Mouse (Mus musculus) liver, embryonic 13.5 days (tissue): ENCODE data around the gene Tcp10a. TPM values are rescaled to one million over a fixed set of nuclear protein-coding genes. Genes with fewer than 3 reads are reported as not detected.
"Not testable (repeated sequence)": the region's sequence is repeated elsewhere in the genome, so short reads cannot be mapped to it uniquely, and the experiment has no call there.

ENCODE experiments used
- ATAC-seq: fragments of 200-750 bp; cut with Nextera tagmentation; 2 replicates; pipeline ENCODE4 v1.8.0; 2017; ENCODE audit warnings: low read depth, mild to moderate bottlenecking, moderate number of reproducible peaks, moderate library complexity
- DNase-seq: peaks from one replicate; pipeline ENCODE4 v3.0.0; 2022
- H3K27ac ChIP-seq: fragments of 300-500 bp; sonication (generic); 2 replicates; pipeline ENCODE4 v1.5.1; 2015; ENCODE audit warnings: moderate library complexity, mild to moderate bottlenecking, inconsistent platforms
- H3K27me3 ChIP-seq: fragments of 300-500 bp; sonication (generic); 2 replicates; pipeline ENCODE4 v1.6.1; 2015; ENCODE audit warnings: mild to moderate bottlenecking, inconsistent platforms
- H3K36me3 ChIP-seq: fragments of 300-500 bp; sonication (generic); 2 replicates; pipeline ENCODE4 v1.6.1; 2015; ENCODE audit warnings: mild to moderate bottlenecking, inconsistent platforms
- H3K4me1 ChIP-seq: fragments of 300-500 bp; sonication (generic); replicated peaks from 2 replicates; pipeline ENCODE4 v1.6.1; 2015; ENCODE audit warnings: inconsistent platforms
- H3K4me2 ChIP-seq: fragments of 300-500 bp; sonication (generic); 2 replicates; pipeline ENCODE4 v1.6.1; 2015; ENCODE audit warnings: inconsistent platforms, mild to moderate bottlenecking, moderate library complexity
- H3K4me3 ChIP-seq: fragments of 300-500 bp; sonication (generic); replicated peaks from 2 replicates; pipeline ENCODE4 v1.5.1; 2015; ENCODE audit warnings: mild to moderate bottlenecking, inconsistent platforms
- H3K9ac ChIP-seq: fragments of 300-500 bp; sonication (generic); 2 replicates; pipeline ENCODE4 v1.6.1; 2015; ENCODE audit warnings: mild to moderate bottlenecking, inconsistent platforms
- H3K9me3 ChIP-seq: fragments of 300-500 bp; sonication (generic); replicated peaks from 2 replicates; pipeline ENCODE4 v1.6.1; 2016; ENCODE audit warnings: inconsistent platforms
- whole genome bisulfite sequencing: fragments of 180-500 bp; shearing (Covaris S2); methylation state at CpG from one replicate; pipeline ENCODE4 v1.1.7; 2015; ENCODE audit not compliant: insufficient replicate concordance; 5-methylcytosine and 5-hydroxymethylcytosine counted together
- polyA plus RNA-seq: library from polyadenylated mRNA; unstranded; fragments of >200 nt; fragmentation: Nextera tagmentation; extraction: Ambion mirVana; gene quantifications from 2 replicates; pipeline ENCODE4 v1.2.1, GENCODE M21; 2015

Gene Tcp10a
- polyA plus RNA-seq: not detected in 2 replicates

DNA sequence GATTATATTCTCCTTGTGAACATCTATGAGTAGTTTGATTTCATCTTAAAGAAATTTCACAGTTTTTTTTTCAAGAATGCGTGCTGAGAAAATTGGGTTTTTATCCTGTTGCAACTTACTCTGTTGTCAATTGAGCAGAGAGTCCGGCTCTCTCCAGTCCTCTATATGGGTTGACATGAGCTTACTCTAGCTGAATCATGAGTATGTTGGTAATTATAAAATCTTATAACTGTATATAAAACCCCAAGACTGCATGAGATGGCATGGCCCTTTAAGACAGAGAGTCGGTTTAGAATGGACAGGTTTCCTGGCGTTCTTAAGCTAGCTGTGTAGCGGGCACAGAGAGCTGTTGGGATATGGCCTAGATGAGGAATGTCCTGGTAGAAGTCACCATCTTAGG, at the start of gene Tcp10a:
TSS of gene Tcp10a (plus strand) at position 301 of the 400 bp plus-strand sequence.
- WGBS: 69% methylated on average over 5 of the region's 5 CpGs

DNA sequence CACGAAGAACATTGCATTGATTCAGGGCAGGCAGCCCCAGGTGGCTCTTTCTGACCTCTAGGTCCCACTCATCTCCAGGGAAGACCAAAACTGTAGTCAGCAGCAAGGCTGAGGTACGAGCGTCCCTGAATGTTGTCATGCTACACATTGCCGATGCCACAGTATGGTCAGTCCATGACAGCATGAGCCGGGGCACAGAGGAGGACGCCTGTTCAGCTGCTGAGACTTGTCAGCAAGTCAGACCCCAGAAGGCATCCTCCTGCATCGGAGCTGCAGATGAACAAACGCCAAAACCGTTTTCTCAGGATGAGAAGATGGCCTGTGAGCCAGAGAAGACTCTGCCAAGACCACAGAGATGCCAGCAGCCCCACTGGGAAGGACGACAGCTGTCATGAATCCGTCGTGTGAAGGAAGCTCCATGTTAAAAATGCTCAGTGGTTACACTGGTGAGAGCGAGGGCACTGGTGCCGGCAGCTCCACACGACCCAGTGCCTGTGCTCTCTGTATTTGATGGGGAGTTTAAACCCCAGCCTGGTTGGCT, 45.7 kb upstream of the Tcp10a start:
- WGBS: 63% methylated on average over 15 of the region's 15 CpGs

More for the DNA sequence above, at the start of gene Tcp10a:
- H3K4me2 ChIP-seq, H3K27ac ChIP-seq, H3K4me3 ChIP-seq, H3K36me3 ChIP-seq, H3K9ac ChIP-seq, ATAC-seq, H3K27me3 ChIP-seq, H3K4me1 ChIP-seq, DNase-seq, H3K9me3 ChIP-seq: not testable (repeated sequence)

DNA sequence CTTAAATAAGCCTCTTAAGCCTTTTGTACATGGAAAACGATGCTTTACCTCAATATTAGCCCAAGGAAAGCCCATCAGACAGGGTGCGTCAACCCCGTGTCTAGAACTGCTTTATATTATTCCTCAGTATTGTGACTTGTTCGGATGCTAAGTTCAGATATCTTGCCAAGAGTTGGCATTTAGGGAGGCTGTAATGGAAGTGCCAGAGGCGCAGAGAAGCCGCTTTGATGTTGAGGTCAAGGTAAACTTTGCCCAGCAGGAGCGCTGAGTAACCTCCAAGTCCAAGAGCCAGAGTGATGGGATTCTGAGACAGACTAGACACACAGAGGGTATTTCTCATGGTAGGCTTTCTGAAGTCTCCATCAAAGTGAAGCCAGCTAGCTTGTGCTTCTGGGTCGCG, 45.2 kb upstream of the Tcp10a start:
- no peaks in the 10 kb centered on the region for H3K4me1 ChIP-seq
- H3K9ac ChIP-seq: no peak overlapping the region
- no peaks in the 10 kb centered on the region for H3K27me3 ChIP-seq
- 79% methylated on average over 9 of the region's 9 CpGs for WGBS
- no peak overlapping the region for H3K4me3 ChIP-seq
- H3K9me3 ChIP-seq: no peaks in the 10 kb centered on the region
- ATAC-seq: no peak
- no peak overlapping the region for H3K4me2 ChIP-seq
- H3K36me3 ChIP-seq: no peaks in the 10 kb centered on the region
- no peak for DNase-seq
- no peak overlapping the region for H3K27ac ChIP-seq

More for the DNA sequence above, 45.7 kb upstream of the Tcp10a start:
- Histone ChIP-seq H3K27ac (no peak overlapping the region), H3K9ac (no peak overlapping the region), H3K4me1 (no peaks in the 10 kb centered on the region), H3K27me3 (no peaks in the 10 kb centered on the region), H3K9me3 (no peaks in the 10 kb centered on the region), H3K4me2 (no peak overlapping the region), H3K4me3 (no peak overlapping the region), H3K36me3 (no peaks in the 10 kb centered on the region)
- DNase-seq (no peak), ATAC-seq (no peak)

DNA sequence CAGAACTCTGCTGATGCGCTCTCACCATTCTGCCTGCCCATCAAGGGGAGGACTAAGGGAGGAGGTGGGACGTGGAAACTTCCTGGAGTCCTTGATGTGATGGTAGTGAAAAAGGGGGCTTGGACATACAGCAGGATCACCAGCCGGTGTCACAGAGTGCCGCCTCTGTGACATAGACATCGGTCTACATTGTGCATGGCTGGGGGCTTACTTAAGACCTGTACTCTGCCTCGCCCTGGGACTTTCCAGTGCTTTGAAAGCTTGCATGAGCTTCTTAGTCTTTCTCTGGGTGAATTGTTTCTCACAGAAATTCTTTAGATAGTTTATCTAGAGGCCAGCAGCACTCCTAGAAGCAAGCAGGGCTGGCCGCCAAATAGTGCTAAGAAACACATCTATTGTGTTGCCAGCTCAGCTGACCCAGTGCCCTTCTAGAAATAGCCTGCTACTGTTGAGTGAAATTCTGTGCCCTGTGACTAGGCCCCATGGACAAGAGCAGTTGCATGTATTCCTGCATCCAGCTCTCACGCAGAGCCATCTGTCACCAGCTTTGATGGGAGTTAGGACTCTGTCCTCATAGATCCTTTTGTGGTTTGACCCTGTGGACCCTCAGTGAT, 40.0 kb upstream of the Tcp10a start:
- ATAC-seq (no peak), DNase-seq (no peak)
- Histone ChIP-seq H3K9me3 (no peaks in the 10 kb centered on the region), H3K27ac (no peak overlapping the region), H3K4me1 (no peaks in the 10 kb centered on the region), H3K4me2 (no peak overlapping the region), H3K9ac (no peak overlapping the region), H3K4me3 (no peak overlapping the region), H3K27me3 (no peaks in the 10 kb centered on the region), H3K36me3 (no peaks in the 10 kb centered on the region)
- WGBS: 74% methylated on average over 8 of the region's 8 CpGs

DNA sequence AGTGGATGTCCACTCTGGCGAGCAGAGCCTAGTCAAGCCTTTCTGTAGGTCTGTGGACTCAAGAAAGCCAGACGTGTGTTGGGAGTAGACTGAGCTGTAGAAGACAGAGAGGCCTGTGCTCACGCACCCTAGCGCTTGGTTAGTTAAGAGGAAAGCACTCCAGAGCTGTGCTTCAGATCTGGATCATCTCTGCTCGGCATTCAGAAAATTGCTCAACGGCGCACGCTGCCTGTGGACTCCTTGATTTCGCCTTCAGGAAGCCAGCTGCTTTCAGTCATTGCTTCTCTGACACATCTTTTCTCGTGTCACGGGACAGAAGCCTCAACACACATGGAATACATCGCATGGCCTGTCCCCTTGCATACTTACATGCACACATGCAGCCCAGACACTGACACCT, 39.2 kb upstream of the Tcp10a start:
- Histone ChIP-seq H3K9ac (no peak overlapping the region), H3K4me3 (no peak overlapping the region), H3K27ac (no peak overlapping the region), H3K27me3 (no peaks in the 10 kb centered on the region), H3K4me1 (no peaks in the 10 kb centered on the region), H3K9me3 (no peaks in the 10 kb centered on the region), H3K4me2 (no peak overlapping the region), H3K36me3 (no peaks in the 10 kb centered on the region)
- ATAC-seq (no peak), DNase-seq (no peak)
- 68% methylated on average over 12 of the region's 12 CpGs for WGBS

DNA sequence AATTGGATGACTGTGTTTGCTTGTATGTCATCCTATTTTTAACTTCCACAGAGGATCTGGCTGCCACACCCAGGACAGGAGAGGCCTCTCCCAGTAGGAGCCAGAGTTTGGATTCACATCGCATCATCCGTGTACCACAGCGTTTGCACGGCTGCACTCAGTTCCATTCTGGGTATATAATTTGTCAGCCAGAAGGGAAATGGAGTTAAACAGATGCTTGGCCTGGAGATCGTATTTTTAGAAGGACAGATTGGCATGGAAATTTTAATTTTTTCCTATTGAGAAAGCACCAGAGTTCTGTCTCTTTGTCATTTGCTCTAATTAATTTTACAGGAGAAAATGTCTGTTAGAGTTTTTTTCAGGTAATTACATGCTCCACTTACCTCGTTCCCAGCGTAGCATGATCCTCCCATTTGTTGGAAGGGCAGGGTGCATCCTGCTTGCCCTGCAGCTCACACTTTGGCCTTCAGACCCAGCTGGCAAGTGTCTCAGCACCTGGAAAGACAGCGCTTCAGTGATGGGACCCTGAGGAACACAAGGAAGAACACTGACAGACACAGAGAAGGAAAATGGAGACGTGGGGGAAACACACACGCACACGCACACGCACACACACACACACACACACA, 37.9 kb upstream of the Tcp10a start:
- H3K9me3 ChIP-seq: no peaks in the 10 kb centered on the region
- H3K9ac ChIP-seq: no peak overlapping the region
- no peaks in the 10 kb centered on the region for H3K4me1 ChIP-seq
- no peak overlapping the region for H3K4me3 ChIP-seq
- H3K4me2 ChIP-seq: no peak overlapping the region
- no peaks in the 10 kb centered on the region for H3K36me3 ChIP-seq
- ATAC-seq: no peak
- H3K27ac ChIP-seq: no peak overlapping the region
- 76% methylated on average over 12 of the region's 12 CpGs for WGBS
- H3K27me3 ChIP-seq: no peaks in the 10 kb centered on the region
- DNase-seq: no peak

DNA sequence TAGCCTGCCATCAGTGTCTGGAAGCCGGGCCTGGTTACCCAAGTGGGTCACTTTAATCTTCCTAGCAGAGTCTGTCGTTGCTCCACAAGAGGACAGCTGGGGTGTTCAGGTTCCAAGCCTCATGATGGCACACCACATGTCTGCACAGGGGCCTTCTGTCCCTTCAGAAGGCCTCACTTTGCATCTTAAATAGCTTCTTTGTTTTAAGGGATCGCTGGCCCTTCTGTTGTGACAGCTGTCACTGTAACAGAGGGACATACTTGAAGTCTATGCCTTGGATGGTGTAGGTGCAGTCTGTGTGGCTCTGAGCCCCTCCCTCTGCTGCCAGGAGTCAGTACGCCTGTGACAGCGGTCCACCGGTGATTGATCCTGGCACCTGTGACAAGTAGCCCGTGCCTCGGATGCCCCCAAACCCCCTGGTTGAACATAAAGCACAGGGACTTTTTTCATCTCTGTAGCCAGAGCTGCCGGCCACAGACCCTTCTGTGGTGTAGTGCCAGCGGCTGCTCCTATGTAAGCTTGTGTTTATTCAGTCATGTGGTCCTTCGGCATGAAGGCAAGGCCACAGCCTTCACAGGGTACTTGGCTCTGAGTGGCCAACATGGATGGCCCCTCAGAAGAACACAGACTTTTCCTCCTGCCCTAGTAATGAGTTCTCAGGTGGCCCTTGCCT, 32.3 kb upstream of the Tcp10a start:
- no peak for ATAC-seq
- no peak for DNase-seq
- Histone ChIP-seq H3K27me3 (no peaks in the 10 kb centered on the region), H3K4me3 (no peak overlapping the region), H3K4me1 (no peaks in the 10 kb centered on the region), H3K4me2 (no peak overlapping the region), H3K9ac (no peak overlapping the region), H3K36me3 (no peaks in the 10 kb centered on the region), H3K9me3 (no peaks in the 10 kb centered on the region), H3K27ac (no peak overlapping the region)
- 75% methylated on average over 11 of the region's 11 CpGs for WGBS

DNA sequence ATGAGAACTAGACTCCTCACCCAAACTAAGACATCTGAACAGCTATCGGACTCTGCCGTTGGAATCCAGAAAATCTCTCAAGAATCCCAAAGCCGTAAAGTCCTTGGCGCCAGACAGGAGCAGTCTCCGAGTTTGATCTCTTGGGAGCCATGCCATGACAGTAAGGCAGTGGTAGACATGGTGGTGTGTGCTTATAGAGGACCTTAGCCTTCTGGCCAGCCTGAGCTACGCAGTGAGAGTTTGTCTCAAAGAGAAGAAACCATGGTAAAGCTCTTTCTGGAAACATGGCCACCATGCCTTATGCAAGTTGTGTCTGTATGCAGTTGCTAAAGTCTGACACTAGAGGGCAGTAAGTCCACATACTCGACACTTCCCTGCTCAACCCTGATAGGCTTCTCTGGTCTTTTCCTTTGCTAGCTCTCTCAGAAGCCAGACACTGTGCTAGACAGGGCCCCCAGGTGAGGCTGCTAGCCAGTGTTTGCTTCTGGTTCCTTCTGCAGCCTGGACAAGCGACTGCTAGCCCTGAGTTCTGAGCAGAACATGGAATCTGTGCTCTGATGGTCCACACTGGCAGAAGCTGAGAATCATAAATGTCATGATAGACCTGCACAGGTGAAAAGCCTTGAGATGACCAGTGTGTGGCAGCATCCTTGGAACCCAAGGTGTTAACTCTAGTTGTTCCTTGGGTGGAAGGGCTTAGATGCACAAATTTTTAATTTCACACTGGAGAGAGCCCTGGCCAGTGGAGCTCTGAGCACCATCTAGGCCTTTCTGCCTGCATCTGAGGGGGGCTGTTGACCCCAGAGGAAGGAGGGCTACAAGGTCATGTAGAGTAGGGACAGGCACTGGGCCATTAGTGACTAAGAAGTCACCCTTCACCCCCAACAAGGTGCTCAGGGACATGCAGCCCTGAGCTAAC, 17.9 kb upstream of the Tcp10a start:
- not testable (repeated sequence) for H3K9me3 ChIP-seq, H3K4me3 ChIP-seq, H3K9ac ChIP-seq, H3K36me3 ChIP-seq, H3K4me2 ChIP-seq, H3K4me1 ChIP-seq, DNase-seq, H3K27ac ChIP-seq, H3K27me3 ChIP-seq
- WGBS: 51% methylated on average over 8 of the region's 8 CpGs
- 0 out of 2 replicates have a peak, but pooled peaks have one; percentile 41 for ATAC-seq

DNA sequence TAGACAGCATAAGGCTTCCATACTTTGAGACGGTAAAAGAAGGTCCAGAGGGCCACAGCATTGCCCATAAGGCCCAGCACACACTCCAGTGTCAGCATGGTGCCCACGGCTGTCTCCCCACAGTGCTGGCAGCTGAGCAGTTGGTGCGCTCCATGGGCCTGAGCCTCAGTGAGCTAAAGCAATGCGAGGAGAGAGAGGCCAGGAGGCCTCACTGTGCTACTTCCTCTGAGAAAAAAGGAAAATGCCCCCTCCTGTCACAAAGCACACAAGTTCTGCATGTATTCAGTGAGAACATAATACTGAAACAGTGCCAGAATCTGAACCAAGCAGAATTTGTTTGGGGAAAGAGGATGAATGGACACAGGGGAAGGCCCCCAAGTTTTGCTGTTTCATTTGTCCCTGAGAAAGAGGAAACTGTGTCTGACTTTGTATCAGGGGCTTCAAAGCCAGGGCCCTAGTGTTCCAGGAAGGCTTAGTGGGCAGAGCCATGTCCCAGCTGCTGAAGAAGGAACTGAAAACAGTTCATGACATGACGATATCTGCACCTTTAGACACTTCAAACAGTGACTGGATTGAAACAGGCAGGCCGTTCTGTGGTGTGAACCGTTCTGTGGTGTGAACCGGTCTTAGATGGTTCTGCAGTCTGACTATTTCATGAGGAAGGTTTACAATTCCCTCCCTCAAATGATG, 8.6 kb upstream of the Tcp10a start:
- not testable (repeated sequence) for H3K9me3 ChIP-seq, H3K4me3 ChIP-seq, H3K9ac ChIP-seq, H3K4me1 ChIP-seq, H3K36me3 ChIP-seq, H3K27ac ChIP-seq, DNase-seq, H3K4me2 ChIP-seq, H3K27me3 ChIP-seq, ATAC-seq
- WGBS: 44% methylated on average over 7 of the region's 8 CpGs

DNA sequence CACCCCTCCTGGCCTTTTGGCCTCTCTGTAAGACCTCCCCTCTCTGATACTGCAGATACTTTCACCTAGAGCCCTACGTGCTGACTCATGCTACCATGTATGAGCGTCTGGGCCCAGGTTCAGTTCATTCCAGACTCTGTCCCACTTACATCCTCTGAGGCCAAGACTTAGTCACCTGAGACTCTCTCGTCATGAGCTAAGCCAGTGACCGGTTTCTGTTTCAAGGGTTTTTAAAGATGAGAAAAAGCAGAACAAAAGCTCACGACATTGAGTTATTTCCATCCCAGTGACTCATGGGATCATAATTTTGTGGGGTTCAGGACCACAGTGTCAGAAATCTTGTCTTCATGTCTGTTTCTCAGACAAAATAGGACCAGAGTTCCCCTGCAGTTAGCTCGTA, 4.7 kb upstream of the Tcp10a start:
- not testable (repeated sequence) for H3K9me3 ChIP-seq, H3K27me3 ChIP-seq, H3K9ac ChIP-seq, H3K4me2 ChIP-seq, DNase-seq, H3K27ac ChIP-seq, H3K4me1 ChIP-seq, H3K4me3 ChIP-seq, H3K36me3 ChIP-seq, ATAC-seq
- 65% methylated on average over 6 of the region's 6 CpGs for WGBS
